In the genomic region with DNA sequence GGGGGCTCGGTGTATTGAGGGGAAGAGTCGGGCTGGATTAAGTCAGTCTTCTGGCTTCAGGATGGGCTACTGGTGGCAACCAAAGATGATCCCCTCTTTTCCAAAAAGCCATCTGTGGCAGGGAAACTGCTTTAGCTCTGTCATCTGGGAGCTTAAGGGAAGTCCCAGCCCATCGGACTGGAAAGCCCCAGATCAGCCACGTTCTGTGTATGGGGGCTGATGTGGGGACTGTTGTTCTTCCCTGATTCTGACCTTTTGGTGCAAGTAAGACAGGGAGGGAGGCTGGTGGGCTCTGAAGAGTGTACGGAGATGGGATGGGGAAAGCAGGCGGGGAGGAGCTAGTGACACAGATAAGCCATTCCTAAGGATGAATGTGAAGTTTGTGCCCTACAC, we compare ENCODE assay signal across 8 mouse cellular contexts. TPM values are rescaled to one million over a fixed set of nuclear protein-coding genes. Genes with fewer than 3 reads are reported as not detected.
DNase-seq lines count a peak whose midpoint lies in the region; ATAC-seq and TF ChIP-seq lines count a peak whose summit lies in the region.

No protein-coding gene starts in this region.

- H3K9me3 ChIP-seq in embryonic facial prominence, embryonic 14.5 days (ENCODE audit: control insufficient read depth, low read length): no peaks in the 10 kb centered on the region
- no peaks in the 10 kb centered on the region for H3K9me3 ChIP-seq in intestine, embryonic 14.5 days (ENCODE audit: control insufficient read depth, low read length)

- peaks cover 61% of the 10 kb centered on the region for H3K4me1 ChIP-seq in embryonic facial prominence, embryonic 14.5 days (ENCODE audit: control insufficient read depth, insufficient read depth, low read length)
- H3K4me1 ChIP-seq in intestine, embryonic 14.5 days (replicated peaks; ENCODE audit: control insufficient read depth, insufficient read depth, low read length): peaks cover 51% of the 10 kb centered on the region

- WGBS in embryonic facial prominence, embryonic 14.5 days: 15% methylated on average over 6 of the region's 6 CpGs
- WGBS in intestine, embryonic 14.5 days: 17% methylated on average over 6 of the region's 6 CpGs

- no peak for TF ChIP-seq CTCF in layer of hippocampus, adult 2 months (conservative IDR thresholded peaks at IDR 0.05)

- H3K9ac ChIP-seq in embryonic facial prominence, embryonic 14.5 days (ENCODE audit: low read depth, low read length): peak overlapping the region; percentile 19
- peak overlapping the region; percentile 10; the same call in 1 of the 2 replicates for H3K9ac ChIP-seq in intestine, embryonic 14.5 days (ENCODE audit: low read length)

- peak overlapping the region; percentile 58 for H3K4me2 ChIP-seq in embryonic facial prominence, embryonic 14.5 days (ENCODE audit: low read depth, low read length)
- peak overlapping the region; percentile 44 for H3K4me2 ChIP-seq in intestine, embryonic 14.5 days (ENCODE audit: low read length)
- peak overlapping the region; percentile 96 for H3K4me2 ChIP-seq in myocyte (ENCODE audit: low read depth)

- no peaks in the 10 kb centered on the region for H3K79me2 ChIP-seq in myocyte (ENCODE audit: control insufficient read depth, insufficient read depth)

- TF ChIP-seq POLR2A in myocyte (IDR thresholded peaks at IDR 0.05; ENCODE audit: insufficient read length, low read depth): no peak

- H3K27me3 ChIP-seq in embryonic facial prominence, embryonic 14.5 days (replicated peaks; ENCODE audit: control insufficient read depth, insufficient read depth, low read length): no peaks in the 10 kb centered on the region
- no peaks in the 10 kb centered on the region for H3K27me3 ChIP-seq in intestine, embryonic 14.5 days (replicated peaks; ENCODE audit: control insufficient read depth, insufficient read depth, low read length)
- no peaks in the 10 kb centered on the region for H3K27me3 ChIP-seq in myocyte (ENCODE audit: control insufficient read depth, insufficient read depth, insufficient read length)

- DNase-seq in layer of hippocampus, adult 2 months (ENCODE audit: low spot score in 2 of 2): no peak
- DNase-seq in layer of hippocampus, adult 11-12 months (ENCODE audit: low spot score): no peak
- no peak for DNase-seq in embryonic facial prominence, embryonic 14.5 days (ENCODE audit: low spot score)
- peak; percentile 50 for DNase-seq in intestine, embryonic 14.5 days (ENCODE audit: low spot score)
- DNase-seq in right cerebral cortex, postnatal 36 days (ENCODE audit: low spot score in 2 of 2): no peak
- no peak for DNase-seq in spleen, adult 18-20 months
- DNase-seq in cerebellum, adult 8-10 months: no peak

- ATAC-seq in embryonic facial prominence, embryonic 14.5 days (ENCODE audit: low read depth): no peak
- ATAC-seq in intestine, embryonic 14.5 days (replicated peaks; ENCODE audit: low FRiP score, low TSS enrichment, low read depth): no peak

- peak overlapping the region; percentile 45 for H3K4me3 ChIP-seq in layer of hippocampus, adult 2 months
- H3K4me3 ChIP-seq in embryonic facial prominence, embryonic 14.5 days (ENCODE audit: low read depth, low read length): peak overlapping the region; percentile 24
- H3K4me3 ChIP-seq in intestine, embryonic 14.5 days (ENCODE audit: low read depth, low read length): peak overlapping the region; percentile 10; the same call in 1 of the 2 replicates
- H3K4me3 ChIP-seq in myocyte: peak overlapping the region; percentile 22

- H3K27ac ChIP-seq in layer of hippocampus, adult 2 months: peak overlapping the region; percentile 81
- H3K27ac ChIP-seq in embryonic facial prominence, embryonic 14.5 days (replicated peaks; ENCODE audit: low read depth, low read length): peak overlapping the region; percentile 69
- H3K27ac ChIP-seq in intestine, embryonic 14.5 days (ENCODE audit: low read depth): peak overlapping the region; percentile 17

- H3ac ChIP-seq in myocyte (ENCODE audit: control insufficient read depth, insufficient read length): peak overlapping the region; percentile 1

- H3K36me3 ChIP-seq in embryonic facial prominence, embryonic 14.5 days (ENCODE audit: control insufficient read depth, insufficient read depth, low read length): no peaks in the 10 kb centered on the region
- no peaks in the 10 kb centered on the region for H3K36me3 ChIP-seq in intestine, embryonic 14.5 days (ENCODE audit: control insufficient read depth, insufficient read depth, low read length)
- H3K36me3 ChIP-seq in myocyte (ENCODE audit: control insufficient read depth, insufficient read depth): no peaks in the 10 kb centered on the region

TF ChIP-seq in myocyte, 11 proteins besides CTCF, POLR2A, EP300 and RAD21:
- TF ChIP-seq USF1 (IDR thresholded peaks at IDR 0.05; ENCODE audit: low read depth) (no peak), SRF (IDR thresholded peaks at IDR 0.05; ENCODE audit: control insufficient read depth, insufficient read length, low read depth) (no peak), MYOD1 (IDR thresholded peaks at IDR 0.05; ENCODE audit: control insufficient read depth in 1 of 3, insufficient read length in 2 of 3, low read depth in 2 of 3) (no peak), TCF12 (IDR thresholded peaks at IDR 0.05; ENCODE audit: insufficient read depth, poor library complexity, severe bottlenecking) (no peak), POLR2AphosphoS2 (IDR thresholded peaks at IDR 0.05; ENCODE audit: insufficient read length, low read depth) (no peak), MAX (IDR thresholded peaks at IDR 0.05; ENCODE audit: low read depth) (no peak), CEBPB (IDR thresholded peaks at IDR 0.05; ENCODE audit: insufficient read depth, poor library complexity, severe bottlenecking) (no peak), MYOG (IDR thresholded peaks at IDR 0.05; ENCODE audit: control insufficient read depth in 1 of 3, insufficient read depth in 1 of 3, insufficient read length in 2 of 3, low read depth in 2 of 3) (no peak), TCF3 (IDR thresholded peaks at IDR 0.05; ENCODE audit: insufficient read length, low read depth) (no peak), REST (IDR thresholded peaks at IDR 0.05; ENCODE audit: insufficient read depth, insufficient read length) (no peak), E2F4 (IDR thresholded peaks at IDR 0.05; ENCODE audit: insufficient read depth) (no peak)
TF ChIP-seq in myocyte: peak in this region for 0.

RNA-seq across cellular contexts. Expression of a gene that starts 22.6 kb away (rescaled TPM):
- total RNA-seq in layer of hippocampus, adult 2 months (2021): 100 to 1,000 TPM in 1 of 2 experiments, 10 to 100 TPM in 1; 99.9 to 108 TPM
- 21.5 and 27.1 TPM in 2 replicates for polyA plus RNA-seq in embryonic facial prominence, embryonic 14.5 days (2014; fragmentation: Nextera tagmentation; extraction: Ambion mirVana)
- polyA plus RNA-seq in intestine, embryonic 14.5 days (2014; fragmentation: Nextera tagmentation; extraction: Ambion mirVana): 20.1 and 21.1 TPM in 2 replicates
- polyA plus RNA-seq in myocyte (2012; fragmentation: generic; extraction: Trizol): 42.3 TPM

RNA-seq across cellular contexts. Expression of a gene that starts 48.9 kb away (rescaled TPM):
- total RNA-seq in layer of hippocampus, adult 2 months (2021): 100 to 1,000 TPM; 122 to 129 TPM
- polyA plus RNA-seq in embryonic facial prominence, embryonic 14.5 days (2014; fragmentation: Nextera tagmentation; extraction: Ambion mirVana): 83.7 and 94.0 TPM in 2 replicates
- polyA plus RNA-seq in intestine, embryonic 14.5 days (2014; fragmentation: Nextera tagmentation; extraction: Ambion mirVana): 64.3 and 73.9 TPM in 2 replicates
- polyA plus RNA-seq in myocyte (2012; fragmentation: generic; extraction: Trizol): 81.9 TPM

RNA-seq across cellular contexts. Expression of a gene that starts 49.0 kb away (rescaled TPM):
- 1 to 10 TPM; 7.4 to 8.3 TPM for total RNA-seq in layer of hippocampus, adult 2 months (2021)
- 16.7 and 19.7 TPM in 2 replicates for polyA plus RNA-seq in embryonic facial prominence, embryonic 14.5 days (2014; fragmentation: Nextera tagmentation; extraction: Ambion mirVana)
- polyA plus RNA-seq in intestine, embryonic 14.5 days (2014; fragmentation: Nextera tagmentation; extraction: Ambion mirVana): 18.2 and 19.2 TPM in 2 replicates
- polyA plus RNA-seq in myocyte (2012; fragmentation: generic; extraction: Trizol): 0.62 TPM

Comparison
In these comparisons a context has a peak if more than half of its experiments do, and no peak if none do; other contexts are left out.
1. H3K27ac ChIP-seq: peak in every context shown above with its lines; median percentile 81 in layer of hippocampus, adult 2 months; 69 in embryonic facial prominence, embryonic 14.5 days; 17 in intestine, embryonic 14.5 days.
2. H3K4me2 ChIP-seq: peak in every context shown above with its lines; median percentile 96 in myocyte; 58 in embryonic facial prominence, embryonic 14.5 days; 44 in intestine, embryonic 14.5 days.
3. RNA of a gene that starts 49.0 kb away (polyA plus RNA-seq): 18.2 to 19.2 TPM in intestine, embryonic 14.5 days and 16.7 to 19.7 TPM in embryonic facial prominence, embryonic 14.5 days; 0.62 TPM in myocyte (single experiment); every median in the first group is over 10 times any median in the second.
4. Peak in every context shown above with its lines, with median percentiles within 50 percentile points of each other: H3K4me3 ChIP-seq.